Mouse (Mus musculus): ENCODE data around the gene Mustn1. TPM values are rescaled to one million over a fixed set of nuclear protein-coding genes. Genes with fewer than 3 reads are reported as not detected.

The Mustn1 gene
- 0.49 TPM in 1 of 2 replicates, not detected in the other for polyA plus RNA-seq (2011; ENCODE audit: insufficient read depth, insufficient read length, low read depth, missing spikeins)

DNA sequence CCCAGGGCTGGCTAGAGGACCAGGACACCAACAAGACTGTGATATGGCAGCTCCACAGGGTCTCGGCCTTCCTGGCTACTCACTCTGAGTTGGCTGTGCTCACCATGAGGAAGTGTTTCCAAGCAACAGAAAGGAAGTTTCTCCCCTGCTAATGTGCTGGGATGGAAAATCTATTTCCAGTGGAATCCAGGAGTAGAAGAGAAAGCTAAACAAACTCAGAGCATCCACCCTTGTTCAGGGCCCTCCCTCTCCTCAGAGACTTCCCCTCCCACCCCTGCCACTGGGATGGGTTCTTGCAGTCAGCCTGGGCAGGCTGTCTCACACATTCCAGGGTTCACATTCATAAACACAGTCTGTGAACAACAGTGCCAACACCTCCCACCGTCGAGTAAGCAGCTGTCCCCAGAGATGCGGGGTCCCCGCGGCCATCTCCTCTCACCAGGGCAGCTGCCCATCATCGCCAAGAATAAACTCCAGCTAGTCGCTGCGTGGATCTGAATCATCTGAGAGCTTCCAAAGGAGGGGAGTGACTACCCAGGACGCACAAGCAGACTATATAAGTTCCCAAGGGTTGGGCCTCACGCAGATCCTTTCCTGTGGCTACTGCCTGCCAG is at the start of gene Mustn1:
Mustn1 (plus strand) TSS at position 243 of the 614 bp plus-strand sequence.
- H3K9ac ChIP-seq (ENCODE audit: low read depth, poor library complexity, severe bottlenecking): no peak within 1 kb of the TSS
- no peak within 1 kb of the TSS for H3K27ac ChIP-seq (ENCODE audit: insufficient read depth, low read length)
- H3K4me3 ChIP-seq (ENCODE audit: low read depth, low read length): no peak within 1 kb of the TSS

DNA sequence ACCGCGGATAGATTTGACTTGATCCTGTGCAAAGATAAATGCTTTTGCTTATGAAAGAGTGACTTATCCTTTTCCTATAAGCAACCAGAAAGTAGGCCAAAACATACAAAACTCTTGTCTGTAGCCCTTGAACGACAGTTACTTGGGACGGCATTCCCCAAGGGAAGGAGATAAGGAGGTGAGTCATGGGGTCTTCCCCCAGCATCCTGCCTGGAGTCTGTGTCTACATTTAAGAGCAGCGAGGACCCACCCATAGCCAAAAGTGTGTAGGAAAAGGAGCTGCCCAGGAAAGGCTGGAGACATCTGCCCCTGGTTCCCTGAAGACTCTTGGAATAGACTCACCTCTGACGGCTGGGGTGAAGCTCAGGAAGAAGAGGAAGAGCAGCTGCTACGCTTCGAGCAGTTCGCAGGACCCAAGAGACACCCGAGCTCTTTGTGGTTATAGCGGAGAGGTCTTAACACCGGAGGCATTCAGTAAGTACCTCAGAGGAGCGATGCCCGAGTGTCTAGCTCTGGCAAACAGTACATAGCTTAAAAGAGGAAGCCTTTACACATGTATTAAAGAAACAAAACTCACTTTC is 41.5 kb upstream of the Mustn1 start:
- H3K27me3 ChIP-seq (ENCODE audit: control insufficient read depth, insufficient read depth, low read length, poor library complexity, severe bottlenecking): no peaks in the 10 kb centered on the region
- H3K4me1 ChIP-seq (ENCODE audit: control insufficient read depth, insufficient read depth, low read length): no peaks in the 10 kb centered on the region
- H3K4me3 ChIP-seq (ENCODE audit: low read depth, low read length): no peak overlapping the region
- H3K9me3 ChIP-seq (replicated peaks; ENCODE audit: control insufficient read depth, insufficient read depth, low read length, poor library complexity, severe bottlenecking): no peaks in the 10 kb centered on the region
- TF ChIP-seq POLR2A (IDR thresholded peaks at IDR 0.05; ENCODE audit: insufficient read depth, low read length) (no peak), CTCF (IDR thresholded peaks at IDR 0.05; ENCODE audit: low read depth, low read length) (no peak), EP300 (IDR thresholded peaks at IDR 0.05; ENCODE audit: insufficient read depth, low read depth, low read length) (no peak)
- H3K36me3 ChIP-seq (ENCODE audit: control insufficient read depth, insufficient read depth, low read length, poor library complexity, severe bottlenecking): no peaks in the 10 kb centered on the region
- no peak overlapping the region for H3K27ac ChIP-seq (ENCODE audit: insufficient read depth, low read length)
- no peak overlapping the region for H3K9ac ChIP-seq (ENCODE audit: low read depth, poor library complexity, severe bottlenecking)

More for the DNA sequence above, at the start of gene Mustn1:
- Histone ChIP-seq H3K4me1 (ENCODE audit: control insufficient read depth, insufficient read depth, low read length) (peaks cover 2% of the 10 kb centered on the region), H3K9me3 (replicated peaks; ENCODE audit: control insufficient read depth, insufficient read depth, low read length, poor library complexity, severe bottlenecking) (no peaks in the 10 kb centered on the region), H3K27me3 (ENCODE audit: control insufficient read depth, insufficient read depth, low read length, poor library complexity, severe bottlenecking) (no peaks in the 10 kb centered on the region), H3K36me3 (ENCODE audit: control insufficient read depth, insufficient read depth, low read length, poor library complexity, severe bottlenecking) (no peaks in the 10 kb centered on the region)
- TF ChIP-seq EP300 (IDR thresholded peaks at IDR 0.05; ENCODE audit: insufficient read depth, low read depth, low read length) (no peak), CTCF (IDR thresholded peaks at IDR 0.05; ENCODE audit: low read depth, low read length) (no peak), POLR2A (IDR thresholded peaks at IDR 0.05; ENCODE audit: insufficient read depth, low read length) (no peak)

DNA sequence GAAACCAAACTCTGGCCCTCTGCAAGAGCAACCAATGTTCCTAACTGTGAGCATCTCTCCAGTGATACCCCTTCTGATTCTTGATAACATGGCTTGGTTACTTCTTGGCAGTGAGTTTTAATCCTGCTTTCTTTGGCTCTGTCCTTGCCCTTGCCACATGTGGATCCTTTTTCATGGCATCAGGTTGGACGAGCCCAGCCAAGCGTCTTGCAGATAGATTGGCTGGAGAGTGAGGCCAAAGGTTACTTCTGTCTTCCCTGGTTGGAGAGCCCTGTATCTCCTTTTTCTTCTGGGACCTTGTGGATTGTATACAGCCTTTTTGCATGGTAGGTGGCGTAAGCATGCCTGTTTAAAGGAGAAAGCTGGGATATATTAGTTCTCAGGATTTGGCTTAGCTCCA is 35.3 kb upstream of the Mustn1 start:
- no peaks in the 10 kb centered on the region for H3K27me3 ChIP-seq (ENCODE audit: control insufficient read depth, insufficient read depth, low read length, poor library complexity, severe bottlenecking)
- no peak overlapping the region for H3K27ac ChIP-seq (ENCODE audit: insufficient read depth, low read length)
- TF ChIP-seq CTCF (IDR thresholded peaks at IDR 0.05; ENCODE audit: low read depth, low read length) (no peak), EP300 (IDR thresholded peaks at IDR 0.05; ENCODE audit: insufficient read depth, low read depth, low read length) (no peak), POLR2A (IDR thresholded peaks at IDR 0.05; ENCODE audit: insufficient read depth, low read length) (no peak)
- H3K9ac ChIP-seq (ENCODE audit: low read depth, poor library complexity, severe bottlenecking): no peak overlapping the region
- no peaks in the 10 kb centered on the region for H3K36me3 ChIP-seq (ENCODE audit: control insufficient read depth, insufficient read depth, low read length, poor library complexity, severe bottlenecking)
- H3K4me1 ChIP-seq (ENCODE audit: control insufficient read depth, insufficient read depth, low read length): no peaks in the 10 kb centered on the region
- no peak overlapping the region for H3K4me3 ChIP-seq (ENCODE audit: low read depth, low read length)
- no peaks in the 10 kb centered on the region for H3K9me3 ChIP-seq (replicated peaks; ENCODE audit: control insufficient read depth, insufficient read depth, low read length, poor library complexity, severe bottlenecking)

DNA sequence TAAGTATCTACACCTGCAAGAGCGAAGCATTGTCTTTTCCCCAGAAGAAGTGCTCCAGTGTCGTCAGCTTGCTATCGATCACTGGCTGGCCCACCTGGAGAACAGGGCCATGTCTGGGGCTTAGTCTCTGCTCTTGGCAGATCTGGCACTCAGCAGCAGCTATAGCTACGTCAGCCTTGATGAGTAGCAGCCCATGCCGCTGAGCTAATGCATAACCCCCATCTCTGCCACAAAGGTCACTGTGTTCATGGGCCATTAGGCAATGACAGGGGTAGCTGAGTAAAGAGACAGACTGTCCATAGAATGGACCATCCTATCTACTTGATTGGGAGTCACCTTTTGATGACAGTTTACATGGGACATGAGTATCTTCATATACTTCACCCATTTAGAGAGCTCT is 28.5 kb upstream of the Mustn1 start:
- Histone ChIP-seq H3K4me1 (ENCODE audit: control insufficient read depth, insufficient read depth, low read length) (no peaks in the 10 kb centered on the region), H3K9me3 (replicated peaks; ENCODE audit: control insufficient read depth, insufficient read depth, low read length, poor library complexity, severe bottlenecking) (no peaks in the 10 kb centered on the region)
- TF ChIP-seq POLR2A (IDR thresholded peaks at IDR 0.05; ENCODE audit: insufficient read depth, low read length): no peak
- TF ChIP-seq CTCF (IDR thresholded peaks at IDR 0.05; ENCODE audit: low read depth, low read length): no peak
- TF ChIP-seq EP300 (IDR thresholded peaks at IDR 0.05; ENCODE audit: insufficient read depth, low read depth, low read length): no peak

DNA sequence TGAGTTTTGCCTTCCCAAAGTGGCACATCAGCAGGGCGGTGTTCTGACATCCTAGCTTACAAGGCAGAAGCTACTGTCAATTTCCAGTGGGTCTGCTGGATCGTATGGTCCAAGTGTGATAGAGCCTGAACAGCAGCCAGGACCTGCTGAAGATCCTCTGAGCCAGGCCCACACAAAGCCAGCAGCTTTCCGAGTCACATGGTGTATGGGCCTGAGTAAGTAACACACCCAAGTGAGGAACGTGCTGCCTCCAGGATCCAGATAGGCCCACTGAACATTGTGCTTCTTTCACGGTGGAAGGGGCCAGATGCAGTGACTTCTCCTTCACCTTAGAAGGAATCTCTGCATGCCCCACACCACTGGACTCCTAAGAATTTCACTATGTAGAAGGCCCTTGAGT is 26.7 kb upstream of the Mustn1 start:
- no peaks in the 10 kb centered on the region for H3K9me3 ChIP-seq (replicated peaks; ENCODE audit: control insufficient read depth, insufficient read depth, low read length, poor library complexity, severe bottlenecking)
- no peaks in the 10 kb centered on the region for H3K36me3 ChIP-seq (ENCODE audit: control insufficient read depth, insufficient read depth, low read length, poor library complexity, severe bottlenecking)
- TF ChIP-seq CTCF (IDR thresholded peaks at IDR 0.05; ENCODE audit: low read depth, low read length) (no peak), EP300 (IDR thresholded peaks at IDR 0.05; ENCODE audit: insufficient read depth, low read depth, low read length) (no peak), POLR2A (IDR thresholded peaks at IDR 0.05; ENCODE audit: insufficient read depth, low read length) (no peak)
- H3K27ac ChIP-seq (ENCODE audit: insufficient read depth, low read length): no peak overlapping the region
- H3K9ac ChIP-seq (ENCODE audit: low read depth, poor library complexity, severe bottlenecking): no peak overlapping the region
- H3K27me3 ChIP-seq (ENCODE audit: control insufficient read depth, insufficient read depth, low read length, poor library complexity, severe bottlenecking): no peaks in the 10 kb centered on the region
- H3K4me1 ChIP-seq (ENCODE audit: control insufficient read depth, insufficient read depth, low read length): no peaks in the 10 kb centered on the region
- no peak overlapping the region for H3K4me3 ChIP-seq (ENCODE audit: low read depth, low read length)

More for the DNA sequence above, 28.5 kb upstream of the Mustn1 start:
- Histone ChIP-seq H3K27me3 (ENCODE audit: control insufficient read depth, insufficient read depth, low read length, poor library complexity, severe bottlenecking) (no peaks in the 10 kb centered on the region), H3K4me3 (ENCODE audit: low read depth, low read length) (no peak overlapping the region), H3K9ac (ENCODE audit: low read depth, poor library complexity, severe bottlenecking) (no peak overlapping the region), H3K36me3 (ENCODE audit: control insufficient read depth, insufficient read depth, low read length, poor library complexity, severe bottlenecking) (no peaks in the 10 kb centered on the region), H3K27ac (ENCODE audit: insufficient read depth, low read length) (no peak overlapping the region)

DNA sequence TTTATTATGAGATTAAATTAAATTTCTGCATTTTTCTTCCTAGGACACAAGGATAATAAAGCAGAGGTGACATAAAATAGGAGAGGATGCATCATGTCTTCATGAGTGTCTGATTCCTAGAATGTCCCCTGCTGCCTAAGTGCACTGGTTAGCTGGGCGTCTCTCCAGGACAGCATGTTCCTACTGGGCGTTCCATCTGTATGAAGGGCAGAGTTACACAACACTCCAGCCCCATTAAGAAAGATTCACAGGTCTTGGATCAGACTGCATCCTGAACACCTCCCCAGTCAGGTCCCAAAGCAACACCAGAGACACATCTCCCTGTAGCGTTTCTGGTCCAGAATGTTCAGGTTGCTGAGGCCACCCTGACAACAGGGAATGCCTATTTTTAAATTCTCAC is 23.7 kb upstream of the Mustn1 start:
- Histone ChIP-seq H3K36me3 (ENCODE audit: control insufficient read depth, insufficient read depth, low read length, poor library complexity, severe bottlenecking) (no peaks in the 10 kb centered on the region), H3K4me3 (ENCODE audit: low read depth, low read length) (no peak overlapping the region), H3K9me3 (replicated peaks; ENCODE audit: control insufficient read depth, insufficient read depth, low read length, poor library complexity, severe bottlenecking) (no peaks in the 10 kb centered on the region), H3K9ac (ENCODE audit: low read depth, poor library complexity, severe bottlenecking) (no peak overlapping the region), H3K27ac (ENCODE audit: insufficient read depth, low read length) (no peak overlapping the region), H3K27me3 (ENCODE audit: control insufficient read depth, insufficient read depth, low read length, poor library complexity, severe bottlenecking) (no peaks in the 10 kb centered on the region), H3K4me1 (ENCODE audit: control insufficient read depth, insufficient read depth, low read length) (no peaks in the 10 kb centered on the region)
- TF ChIP-seq EP300 (IDR thresholded peaks at IDR 0.05; ENCODE audit: insufficient read depth, low read depth, low read length) (no peak), POLR2A (IDR thresholded peaks at IDR 0.05; ENCODE audit: insufficient read depth, low read length) (no peak), CTCF (IDR thresholded peaks at IDR 0.05; ENCODE audit: low read depth, low read length) (no peak)
